Mouse (Mus musculus) thymus, adult 2 months (tissue): ENCODE measurements around the gene Sspo. TPM values are rescaled to one million over a fixed set of nuclear protein-coding genes. Genes with fewer than 3 reads are reported as not detected.

Experiments used
- DNase-seq: peaks from one replicate; pipeline ENCODE4 v3.0.0; 2021
- H3K27ac ChIP-seq: fragments of 200-500 bp; 2 replicates; pipeline ENCODE4 v1.5.1; 2012; ENCODE audit warnings: low read length, control low read depth; ENCODE audit not compliant: control insufficient read depth, insufficient read depth
- H3K27me3 ChIP-seq: fragments of 200-500 bp; 2 replicates; pipeline ENCODE4 v1.6.1; 2012; ENCODE audit warnings: mild to moderate bottlenecking, low read length, moderate library complexity, mixed read lengths; ENCODE audit not compliant: control insufficient read depth, insufficient read depth
- H3K36me3 ChIP-seq: fragments of 200-500 bp; 2 replicates; pipeline ENCODE4 v1.6.1; 2012; ENCODE audit warnings: mild to moderate bottlenecking, low read length, moderate library complexity; ENCODE audit not compliant: control insufficient read depth, insufficient read depth
- H3K4me1 ChIP-seq: fragments of 200-500 bp; replicated peaks from 2 replicates; pipeline ENCODE4 v1.6.1; 2012; ENCODE audit warnings: low read length; ENCODE audit not compliant: control insufficient read depth, insufficient read depth
- H3K4me3 ChIP-seq: fragments of 200-500 bp; 2 replicates; pipeline ENCODE4 v1.5.1; 2012; ENCODE audit warnings: mild to moderate bottlenecking, low read length, control low read depth, moderate library complexity; ENCODE audit not compliant: control insufficient read depth, insufficient read depth
- CTCF ChIP-seq: fragments of 200-500 bp; IDR thresholded peaks from 2 replicates; pipeline ENCODE4 v1.5.1; 2012; ENCODE audit warnings: mild to moderate bottlenecking, control low read depth, low read length, moderate library complexity, borderline replicate concordance; ENCODE audit not compliant: control insufficient read depth, poor library complexity, insufficient read depth; ENCODE audit errors: extremely low read depth
- POLR2A ChIP-seq: fragments of 200-500 bp; IDR thresholded peaks from 2 replicates; pipeline ENCODE4 v1.6.1; 2012; ENCODE audit warnings: mild to moderate bottlenecking, low read length, control low read depth, moderate library complexity; ENCODE audit not compliant: control insufficient read depth, poor library complexity, insufficient read depth; ENCODE audit errors: extremely low read depth
- WGBS: fragments of 180-500 bp; shearing (Covaris S2); methylation state at CpG from one replicate; pipeline ENCODE4 v1.1.7; 2018; 5-methylcytosine and 5-hydroxymethylcytosine counted together
- polyA plus RNA-seq: library from polyadenylated mRNA; depleted of rRNA; stranded (reverse); fragments of >200 nt; gene quantifications from 2 replicates; pipeline ENCODE4 v1.2.3, GENCODE M21; 2012; rRNA removed

The Sspo gene
- polyA plus RNA-seq, 1 experiment, result 35.4 TPM

- Histone ChIP-seq H3K4me1 (no peaks in the 10 kb centered on the region), H3K36me3 (no peaks in the 10 kb centered on the region), H3K27me3 (no peaks in the 10 kb centered on the region), H3K4me3 (no peak overlapping the region), H3K27ac (no peak overlapping the region)
- DNase-seq, result no peak
- TF ChIP-seq CTCF (no peak), POLR2A (no peak)
- 39% methylated on average over 7 of the region's 7 CpGs for WGBS
Measured at GRCm38 (mm10) chr6:48541560-48542450, 93.8 kb downstream of the Sspo start.

- no peak overlapping the region for H3K27ac ChIP-seq
- H3K4me1 ChIP-seq, result no peaks in the 10 kb centered on the region
- 96% methylated on average over 3 of the region's 3 CpGs for WGBS
- H3K36me3 ChIP-seq, result no peaks in the 10 kb centered on the region
- no peaks in the 10 kb centered on the region for H3K27me3 ChIP-seq
- TF ChIP-seq CTCF (no peak), POLR2A (no peak)
- no peak for DNase-seq
- no peak overlapping the region for H3K4me3 ChIP-seq
Measured at GRCm38 (mm10) chr6:48542631-48543030, 94.6 kb downstream of the Sspo start.

GRCm38 (mm10) chr6:48545251-48545650, 97.2 kb downstream of the Sspo start:
- H3K4me1 ChIP-seq, result no peaks in the 10 kb centered on the region
- WGBS, result 95% methylated on average over 5 of the region's 5 CpGs
- no peak overlapping the region for H3K4me3 ChIP-seq
- TF ChIP-seq CTCF (no peak), POLR2A (no peak)
- H3K27me3 ChIP-seq, result no peaks in the 10 kb centered on the region
- no peaks in the 10 kb centered on the region for H3K36me3 ChIP-seq
- no peak overlapping the region for H3K27ac ChIP-seq
- DNase-seq, result no peak

- H3K27me3 ChIP-seq, result no peaks in the 10 kb centered on the region
- H3K4me1 ChIP-seq, result no peaks in the 10 kb centered on the region
- 23% methylated on average over 1 of the region's 1 CpGs for WGBS
- H3K27ac ChIP-seq, result no peak overlapping the region
- H3K4me3 ChIP-seq, result no peak overlapping the region
- no peak for TF ChIP-seq CTCF
- TF ChIP-seq POLR2A, result no peak
- H3K36me3 ChIP-seq, result no peaks in the 10 kb centered on the region
- peak; percentile 29 for DNase-seq
Measured at GRCm38 (mm10) chr6:48546271-48546670, 98.2 kb downstream of the Sspo start.

GRCm38 (mm10) chr6:48546858-48547257, 98.8 kb downstream of the Sspo start:
- TF ChIP-seq POLR2A (no peak), CTCF (no peak)

GRCm38 (mm10) chr6:48548314-48548713, 100.3 kb downstream of the Sspo start:
- H3K4me3 ChIP-seq, result no peak overlapping the region
- H3K27me3 ChIP-seq, result no peaks in the 10 kb centered on the region
- no peaks in the 10 kb centered on the region for H3K36me3 ChIP-seq
- DNase-seq, result no peak
- no peak overlapping the region for H3K27ac ChIP-seq
- no peaks in the 10 kb centered on the region for H3K4me1 ChIP-seq
- no peak for TF ChIP-seq POLR2A
- no peak for TF ChIP-seq CTCF
- 95% methylated on average over 6 of the region's 6 CpGs for WGBS

More at GRCm38 (mm10) chr6:48546858-48547257, 98.8 kb downstream of the Sspo start:
- Histone ChIP-seq H3K4me1 (no peaks in the 10 kb centered on the region), H3K27me3 (no peaks in the 10 kb centered on the region), H3K36me3 (no peaks in the 10 kb centered on the region), H3K4me3 (no peak overlapping the region), H3K27ac (no peak overlapping the region)
- WGBS, result 89% methylated on average over 4 of the region's 4 CpGs
- DNase-seq, result no peak

Other genes with a start within 250 kb of the Sspo start
- 71.9 and 73.5 TPM in 2 replicates for gene Krba1, start 52.6 kb upstream of the Sspo start, polyA plus RNA-seq
- gene Zfp467, start 2.4 kb upstream of the Sspo start, polyA plus RNA-seq, result 29.4 and 30.2 TPM in 2 replicates
- gene Atp6v0e2, start 89.4 kb downstream of the Sspo start, polyA plus RNA-seq, result 3.3 and 4.7 TPM in 2 replicates
- 41.4 and 58.7 TPM in 2 replicates for gene Lrrc61, start 106.6 kb downstream of the Sspo start, polyA plus RNA-seq
- gene Rarres2, start 124.6 kb downstream of the Sspo start, polyA plus RNA-seq, result 17.5 and 28.8 TPM in 2 replicates
- gene Gm45021, start 141.4 kb downstream of the Sspo start, polyA plus RNA-seq, result not detected in 2 replicates
- 35.3 and 40.2 TPM in 2 replicates for gene Repin1, start 145.7 kb downstream of the Sspo start, polyA plus RNA-seq
- gene Gm44965, start 145.7 kb downstream of the Sspo start, polyA plus RNA-seq, result not detected in 2 replicates
- 8.2 and 10.2 TPM in 2 replicates for gene Zfp775, start 153.8 kb downstream of the Sspo start, polyA plus RNA-seq
- gene AI854703, start 178.5 kb downstream of the Sspo start, polyA plus RNA-seq, result 1.5 and 1.7 TPM in 2 replicates
- gene Gimap8, start 199.0 kb downstream of the Sspo start, polyA plus RNA-seq, result 26.6 and 29.8 TPM in 2 replicates
- gene Gimap9, start 227.9 kb downstream of the Sspo start, polyA plus RNA-seq, result 42.5 and 49.6 TPM in 2 replicates
- 43.0 and 64.0 TPM in 2 replicates for gene Gimap4, start 236.3 kb downstream of the Sspo start, polyA plus RNA-seq